Mouse (Mus musculus): ENCODE measurements around the gene Obsl1.

- no peak for TF ChIP-seq UBTF (IDR thresholded peaks at IDR 0.05; ENCODE audit: borderline replicate concordance, insufficient read depth, low read depth, low read length)
- TF ChIP-seq ETS1 (IDR thresholded peaks at IDR 0.05; ENCODE audit: low read depth, low read length), result no peak
- no peak for TF ChIP-seq POLR2A (IDR thresholded peaks at IDR 0.05; ENCODE audit: control insufficient read depth in 1 of 2, insufficient read depth in 1 of 2, low read depth in 1 of 2, low read length in 2 of 2, poor library complexity in 1 of 2)
- TF ChIP-seq SMC3 (IDR thresholded peaks at IDR 0.05; ENCODE audit: low read depth, low read length), result no peak
Observed at GRCm38 (mm10) chr1:75504256-75505045, 1.8 kb downstream of the Obsl1 start.

All from MEL (cell line).